Mouse (Mus musculus) MEL (cell line): ENCODE data around the gene Slain1.

ENCODE experiments used
- CTCF ChIP-seq, 3 experiments: IDR thresholded peaks in 2 of 3; conservative IDR thresholded peaks in 1 of 3; 2 replicates each; pipeline ENCODE4 v1.5.1; 2011 to 2012; ENCODE audit warnings: low read length in 3 of 3, low read depth in 2 of 3, mild to moderate bottlenecking in 2 of 3, improper control_type of control experiment in 1 of 3, inconsistent platforms in 1 of 3, mixed read lengths in 1 of 3, moderate library complexity in 1 of 3; ENCODE audit not compliant: control insufficient read depth in 1 of 3, insufficient read depth in 1 of 3, poor library complexity in 1 of 3, severe bottlenecking in 1 of 3
- GABPA ChIP-seq: IDR thresholded peaks from 2 replicates; pipeline ENCODE4 v1.6.1; 2012; ENCODE audit warnings: low read depth, mild to moderate bottlenecking, inconsistent platforms, low read length, improper control_type of control experiment, moderate library complexity

DNA sequence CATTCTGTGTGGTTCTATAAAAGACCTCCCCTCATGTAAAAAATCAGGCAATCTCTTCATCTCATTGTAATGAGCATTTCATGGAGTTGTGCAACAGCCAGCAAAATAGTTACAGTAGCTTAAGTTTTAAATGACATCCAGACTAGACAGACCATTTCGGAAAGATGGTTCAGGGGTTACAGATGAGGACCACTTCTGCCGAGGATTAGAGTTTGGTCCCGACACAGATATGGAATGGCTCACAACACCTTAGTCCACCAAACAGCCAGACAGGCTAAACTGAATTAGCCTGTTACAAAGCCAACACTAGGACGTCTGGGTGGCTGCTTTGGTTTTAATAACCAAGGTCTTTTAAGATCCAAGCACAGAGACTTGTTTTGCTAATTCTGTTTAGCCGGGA, 68.0 kb downstream of the Slain1 start:
- TF ChIP-seq GABPA (no peak), CTCF (IDR thresholded peaks at IDR 0.05 in 2 of 3, conservative IDR thresholded peaks at IDR 0.05 in 1 of 3; ENCODE audit: control insufficient read depth in 1 of 3, insufficient read depth in 1 of 3, low read depth in 2 of 3, low read length in 3 of 3, poor library complexity in 1 of 3, severe bottlenecking in 1 of 3) (no peak)
